Mouse (Mus musculus) B cell, adult 67 days (primary cell): ENCODE data around the gene Rec114. TPM values are rescaled to one million over a fixed set of nuclear protein-coding genes. Genes with fewer than 3 reads are reported as not detected.

ENCODE experiments used
- total RNA-seq, 2 experiments: library from RNA; stranded (reverse); gene quantifications; 4 replicates each; pipeline ENCODE4 v1.2.4; 2023

Gene Rec114
- total RNA-seq, result not detected

GRCm38 (mm10) chr9:58743702-58744248 is at the start of gene Rec114:
Rec114 (minus strand) TSS chr9:58743964.

Other genes starting within 250 kb of the Rec114 start
- 1 to 10 TPM in 1 of 2 experiments, under 1 TPM in 1; 0.86 to 1.3 TPM for gene Cd276, start 188.5 kb downstream of the Rec114 start, total RNA-seq
- gene Nptn, start 161.7 kb downstream of the Rec114 start, total RNA-seq, result 100 to 1,000 TPM; 112 to 113 TPM
- gene Hcn4, start 79.4 kb upstream of the Rec114 start, total RNA-seq, result not detected